Mouse (Mus musculus): ENCODE measurements around the gene Grhl1. TPM values are rescaled to one million over a fixed set of nuclear protein-coding genes. Genes with fewer than 3 reads are reported as not detected.

Gene Grhl1
- total RNA-seq, 1 experiment from 2014 or later = 1.0 TPM

DNA sequence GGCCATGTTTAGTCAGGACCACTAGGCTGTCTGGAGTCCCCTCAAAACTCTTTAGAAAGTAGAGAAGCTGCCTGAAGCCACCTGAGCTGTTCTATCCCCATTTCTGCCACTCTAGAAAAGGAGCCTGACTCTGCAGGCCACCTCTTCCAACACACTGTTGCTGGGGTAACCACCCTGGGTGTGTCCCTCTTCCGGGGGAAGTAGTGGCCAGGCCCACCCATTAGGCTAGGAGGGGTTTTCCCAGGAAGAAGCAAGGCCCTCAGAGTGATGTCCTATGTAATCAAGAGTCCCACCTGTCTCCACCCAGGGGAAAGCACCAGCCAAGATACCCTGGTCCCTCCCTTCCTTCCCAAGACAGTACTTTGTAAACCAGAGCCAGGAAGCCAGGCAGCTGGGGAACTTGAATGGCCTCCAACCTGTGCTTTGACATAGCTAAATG, 61.7 kb downstream of the Grhl1 start:
- ATAC-seq (ENCODE audit: extremely low read depth, insufficient number of reproducible peaks, low FRiP score, poor library complexity, severe bottlenecking) = peak; percentile 49; the same call in 1 of the 2 replicates

DNA sequence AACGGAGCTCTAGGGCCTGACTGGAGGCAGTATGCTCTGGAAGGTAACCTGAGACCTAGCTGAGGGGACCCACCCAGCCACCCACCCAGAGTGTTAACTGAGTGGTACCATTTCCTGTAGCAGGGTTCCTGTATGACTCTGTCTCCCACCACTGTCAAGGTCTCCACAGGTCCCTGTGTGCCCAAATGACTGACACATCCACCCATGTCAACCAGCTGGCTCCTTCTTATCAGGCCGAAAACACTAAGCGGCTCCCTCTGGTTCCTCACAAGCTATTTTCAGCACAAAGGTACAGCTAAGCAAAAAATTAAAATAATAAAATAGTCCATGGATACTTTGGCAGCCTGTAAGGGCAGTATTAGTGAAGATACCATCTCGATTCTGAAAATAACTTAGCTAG, 62.1 kb downstream of the Grhl1 start:
- no peak for ATAC-seq (ENCODE audit: extremely low read depth, insufficient number of reproducible peaks, low FRiP score, poor library complexity, severe bottlenecking)

DNA sequence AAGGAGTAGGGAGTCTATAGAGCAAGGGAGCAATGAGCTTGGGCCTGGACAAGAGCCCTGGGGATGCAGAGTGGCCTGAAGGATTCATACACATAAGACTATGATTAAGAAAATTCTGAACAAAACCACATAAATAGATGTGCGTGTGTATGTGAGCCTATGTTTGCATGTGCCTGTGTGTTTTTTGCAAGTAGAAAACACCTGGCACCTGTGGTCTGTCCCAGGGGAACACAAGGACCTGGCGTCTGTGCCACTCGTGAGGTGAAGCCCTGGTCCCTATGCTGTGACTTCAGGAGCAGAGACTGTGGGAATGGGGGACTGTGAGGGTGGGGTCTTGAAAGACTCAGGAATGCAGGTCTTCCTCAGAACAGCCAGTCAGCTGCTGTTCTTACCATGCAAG, 62.6 kb downstream of the Grhl1 start:
- no peak for ATAC-seq (ENCODE audit: extremely low read depth, insufficient number of reproducible peaks, low FRiP score, poor library complexity, severe bottlenecking)

DNA sequence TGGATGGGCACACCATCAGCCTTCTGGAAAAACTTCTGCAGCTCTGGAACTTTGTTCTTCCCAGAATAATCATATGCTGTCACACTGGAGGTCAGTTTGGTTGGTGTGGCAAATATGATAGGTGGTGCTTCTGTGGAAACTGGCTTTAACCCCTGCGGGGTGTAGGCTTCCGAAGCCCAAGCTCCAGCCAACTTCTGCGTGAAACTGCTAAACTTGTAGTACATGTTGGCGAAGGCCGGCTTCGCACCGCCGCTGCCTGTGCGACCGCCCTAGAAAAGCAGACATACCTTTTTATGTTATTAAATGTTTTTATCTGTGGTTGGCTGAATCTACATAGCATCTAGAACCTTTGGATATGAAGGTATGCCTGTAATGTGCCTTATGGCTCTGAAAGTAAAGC, 66.7 kb downstream of the Grhl1 start:
- 0 out of 2 replicates have a peak, but pooled peaks have one; percentile 20 for ATAC-seq (ENCODE audit: extremely low read depth, insufficient number of reproducible peaks, low FRiP score, poor library complexity, severe bottlenecking)

DNA sequence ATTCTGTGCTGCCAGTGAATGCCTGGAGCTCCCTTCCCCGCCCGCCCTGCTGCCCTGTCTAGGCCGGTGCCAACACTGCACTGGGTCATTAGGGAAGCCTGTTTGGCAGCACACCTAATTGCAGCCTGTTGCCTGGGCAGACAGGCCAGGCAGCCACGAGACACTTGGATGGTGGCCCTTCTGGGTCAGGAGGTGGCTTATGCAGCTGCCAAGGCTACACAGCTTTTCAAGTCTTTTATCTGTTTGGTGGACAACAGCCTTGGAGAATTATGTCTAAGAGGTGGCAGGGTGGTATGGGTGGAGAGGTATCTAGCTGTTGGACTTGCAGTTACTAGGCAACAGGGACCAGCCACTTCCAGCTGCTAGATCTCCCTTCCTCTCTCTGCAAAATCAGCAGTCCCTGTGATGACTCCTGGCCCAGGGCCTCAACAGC, 70.3 kb downstream of the Grhl1 start:
- ATAC-seq (ENCODE audit: extremely low read depth, insufficient number of reproducible peaks, low FRiP score, poor library complexity, severe bottlenecking) = no peak

DNA sequence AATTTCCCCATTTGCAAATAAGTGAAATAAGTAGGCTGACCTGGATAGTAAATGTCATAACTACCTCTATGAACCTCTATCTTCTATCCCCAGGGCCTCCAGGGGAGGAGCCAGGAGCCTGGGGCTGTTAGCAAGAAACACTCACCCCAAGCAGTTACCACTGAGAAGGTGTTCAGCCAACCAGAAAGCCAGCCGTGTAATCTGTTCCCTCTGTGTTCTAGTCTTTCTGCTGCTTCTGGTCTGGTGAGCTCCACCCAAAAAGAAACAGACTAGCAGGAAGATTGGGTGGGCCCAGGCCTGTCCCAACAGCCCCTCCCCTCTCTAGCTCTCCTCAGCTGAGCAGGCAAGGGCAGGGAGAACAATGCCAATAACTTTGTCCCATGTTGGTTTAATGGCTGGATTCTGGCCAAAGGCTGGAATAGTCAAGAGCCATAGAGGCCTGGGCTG, 72.1 kb downstream of the Grhl1 start:
- ATAC-seq (ENCODE audit: extremely low read depth, insufficient number of reproducible peaks, low FRiP score, poor library complexity, severe bottlenecking) = peak; percentile 61

DNA sequence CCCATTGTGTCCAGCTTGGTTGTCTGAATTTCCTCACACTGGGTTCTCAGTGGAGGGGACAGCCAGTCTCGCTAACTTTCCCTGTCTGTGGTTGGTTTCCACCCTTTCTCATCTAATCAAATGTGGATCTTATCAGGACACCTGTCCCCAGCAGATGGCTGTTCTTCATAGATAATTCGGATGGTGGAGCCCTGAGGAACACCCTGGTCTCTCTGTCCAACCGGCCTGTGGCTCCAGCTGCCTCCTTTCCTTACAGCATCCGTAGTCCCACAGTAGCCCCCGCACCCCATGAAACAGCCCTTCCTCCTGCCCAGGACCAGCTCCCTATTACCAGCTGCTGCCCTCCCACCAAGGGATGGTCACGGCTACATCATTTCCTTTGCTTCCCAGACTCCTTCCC, 73.8 kb downstream of the Grhl1 start:
- ATAC-seq (ENCODE audit: extremely low read depth, insufficient number of reproducible peaks, low FRiP score, poor library complexity, severe bottlenecking) = no peak

DNA sequence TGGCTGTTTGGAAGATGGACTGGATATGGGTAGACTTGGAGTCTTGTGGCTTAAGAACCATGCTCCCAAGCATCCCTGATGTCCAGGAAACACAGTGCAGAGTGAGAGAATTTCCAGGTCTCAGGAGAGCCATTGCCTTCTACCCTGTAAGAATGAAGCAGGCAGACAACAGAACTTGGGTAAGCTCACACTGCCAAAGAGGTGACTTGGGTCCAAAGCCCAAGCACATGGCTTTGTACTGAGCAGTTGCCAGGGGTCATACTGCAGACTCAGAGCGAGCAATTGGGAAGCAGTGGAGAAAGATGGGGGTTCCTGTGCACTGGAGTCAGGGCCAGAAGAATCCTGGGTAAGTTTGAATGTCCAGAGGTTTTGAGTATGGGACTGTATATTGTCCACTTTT, 76.0 kb downstream of the Grhl1 start:
- no peak for ATAC-seq (ENCODE audit: extremely low read depth, insufficient number of reproducible peaks, low FRiP score, poor library complexity, severe bottlenecking)

DNA sequence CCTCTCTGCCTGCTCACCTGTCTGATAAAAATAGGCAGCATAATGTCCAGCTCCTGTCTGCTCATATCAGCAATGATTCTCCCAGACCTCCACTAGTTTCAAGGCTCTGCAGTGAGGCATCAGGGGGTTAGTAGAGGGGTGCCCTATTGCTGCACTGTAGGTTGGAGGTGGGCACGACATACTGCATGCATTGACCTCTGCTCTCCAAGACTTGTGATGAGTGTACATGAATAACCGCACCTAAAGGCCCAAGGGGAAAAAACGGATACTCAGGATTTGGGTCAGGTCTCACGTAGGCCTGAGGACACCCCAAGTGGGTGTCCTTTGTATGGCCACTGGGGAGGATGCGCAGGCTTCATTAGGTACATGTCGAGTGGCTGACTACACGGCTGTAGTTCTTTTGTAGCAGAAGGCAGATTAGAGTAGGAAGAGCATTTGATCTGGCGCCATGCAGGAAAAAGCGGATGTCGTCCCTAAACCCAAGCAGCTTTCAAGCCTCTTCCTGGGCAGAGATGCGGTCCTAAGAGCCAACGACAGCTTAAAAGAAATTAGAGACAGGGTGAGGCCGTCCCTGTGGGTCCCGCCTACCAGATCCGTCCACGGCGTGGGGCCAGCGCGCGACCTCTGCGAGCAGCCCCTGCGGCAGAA, 78.5 kb downstream of the Grhl1 start:
- ATAC-seq (ENCODE audit: extremely low read depth, insufficient number of reproducible peaks, low FRiP score, poor library complexity, severe bottlenecking) = no peak

DNA sequence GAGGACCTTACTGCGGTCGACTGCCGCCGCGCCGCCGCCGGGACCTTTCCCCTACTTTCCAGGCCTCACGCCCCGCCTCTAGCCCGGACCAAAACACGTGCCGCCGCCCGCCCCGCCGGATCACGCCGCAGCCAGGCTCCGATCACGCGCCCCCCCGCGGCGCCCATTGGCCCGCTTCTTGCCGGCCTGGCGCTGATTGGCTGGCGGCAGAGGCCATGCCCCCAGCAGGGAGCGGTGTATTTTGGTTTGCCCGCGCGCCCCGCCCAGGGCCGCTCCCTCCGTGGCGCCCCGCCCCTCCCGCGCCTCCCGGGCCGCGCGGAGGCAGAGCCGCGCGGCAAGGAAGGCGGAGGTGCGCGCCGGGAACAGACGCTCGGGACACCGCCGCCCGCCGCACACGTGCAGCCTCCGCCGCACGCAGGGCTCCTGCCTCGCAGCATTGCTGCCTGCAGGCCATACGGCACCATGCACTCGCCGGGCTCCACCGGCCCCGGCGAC, 79.0 kb downstream of the Grhl1 start, which contains the start of gene Klf11:
Klf11 (plus strand) TSS at position 212 of the 495 bp plus-strand sequence.
- ATAC-seq (ENCODE audit: extremely low read depth, insufficient number of reproducible peaks, low FRiP score, poor library complexity, severe bottlenecking) = peak; percentile 65

DNA sequence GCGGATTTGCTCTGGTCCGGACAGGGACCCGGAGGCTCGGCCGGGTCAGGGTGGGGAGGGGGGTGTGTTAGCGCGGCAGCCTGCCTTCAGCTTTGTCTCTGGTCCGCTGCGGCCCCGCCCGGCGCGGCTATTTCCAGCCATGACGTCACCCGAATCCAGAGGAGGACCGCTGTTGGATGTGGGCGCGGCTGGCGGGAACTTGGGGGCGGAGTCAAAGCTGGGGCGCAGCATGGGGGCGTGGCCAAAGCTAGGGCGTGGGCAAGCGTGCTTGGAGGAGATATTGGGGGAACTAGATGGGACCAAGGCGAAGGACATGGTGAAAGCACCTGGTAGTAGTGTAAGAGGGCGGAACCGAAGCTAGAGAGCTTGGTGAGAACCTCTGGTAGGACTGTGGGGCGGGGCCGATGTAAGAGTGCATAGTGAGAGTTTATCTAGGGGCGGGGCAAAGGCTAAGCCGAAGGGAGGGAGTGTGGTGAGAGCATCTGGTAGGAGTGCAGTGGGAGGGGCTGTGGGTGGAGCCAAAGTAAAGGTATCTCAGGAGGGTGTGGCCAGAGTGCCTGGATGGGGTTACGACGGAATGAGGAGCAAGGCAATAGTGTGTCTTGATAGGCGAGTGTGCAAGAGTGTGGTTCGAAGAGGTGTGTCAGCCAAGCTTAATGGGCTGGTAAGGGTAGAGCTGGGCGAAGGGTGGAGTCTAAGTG, 79.7 kb downstream of the Grhl1 start:
- ATAC-seq (ENCODE audit: extremely low read depth, insufficient number of reproducible peaks, low FRiP score, poor library complexity, severe bottlenecking) = peak; percentile 73

DNA sequence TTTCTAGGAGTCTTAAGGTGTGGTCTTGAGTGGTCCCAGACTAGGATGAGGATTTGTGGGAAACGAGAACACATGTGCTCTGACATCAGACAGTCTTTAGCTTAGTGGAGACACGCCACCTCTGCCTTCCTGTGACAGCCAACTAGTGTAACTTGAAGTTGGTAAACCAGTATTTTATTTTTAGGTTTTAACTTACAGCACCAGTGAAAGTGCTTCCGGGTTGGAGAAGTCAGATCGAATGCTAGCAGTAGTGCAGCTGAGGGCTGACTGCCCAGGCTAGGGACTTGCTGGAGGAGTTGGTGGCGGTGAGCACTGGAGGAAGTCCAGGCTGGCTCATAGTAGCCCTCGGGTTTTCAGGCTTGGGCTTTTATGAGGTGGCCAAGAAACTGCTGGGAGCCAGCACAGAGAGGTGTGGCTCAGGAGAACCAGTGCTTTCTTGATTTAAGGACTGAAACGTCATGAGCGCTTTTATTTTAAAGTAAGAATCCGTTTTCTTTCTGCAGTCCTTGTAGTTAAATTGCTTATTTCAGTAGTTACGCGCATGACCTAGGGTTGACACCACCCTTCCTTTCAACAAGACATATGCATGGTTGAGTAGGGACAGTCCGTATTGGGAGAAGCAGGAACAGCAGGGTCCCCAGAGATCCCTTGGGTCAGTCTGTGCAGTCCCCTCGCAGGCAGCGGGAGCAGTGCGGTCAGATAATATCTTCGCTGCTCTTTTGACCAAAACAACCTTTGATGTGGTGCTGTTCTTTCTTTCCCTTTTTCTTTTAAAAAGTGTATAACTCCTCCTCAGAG, 82.2 kb downstream of the Grhl1 start:
- ATAC-seq (ENCODE audit: extremely low read depth, insufficient number of reproducible peaks, low FRiP score, poor library complexity, severe bottlenecking) = no peak

DNA sequence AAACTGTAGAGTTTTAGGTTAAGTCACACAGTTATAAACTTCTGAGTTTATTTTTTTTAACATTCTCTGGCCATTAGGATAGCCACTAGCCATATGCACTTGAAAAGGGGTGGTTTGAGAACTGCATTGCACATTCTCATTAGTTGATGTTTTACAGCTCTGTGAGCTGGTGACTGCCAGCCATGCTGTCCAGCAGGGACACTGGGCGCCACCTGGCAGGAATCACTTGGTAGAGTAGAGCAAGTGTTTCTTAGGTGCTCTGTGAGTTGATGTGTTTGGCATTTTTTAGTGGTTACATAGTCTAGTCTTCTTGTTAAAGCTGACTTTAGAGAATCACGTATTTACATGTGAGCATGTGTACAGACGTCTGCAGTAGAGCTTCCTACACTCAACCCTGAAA, 84.4 kb downstream of the Grhl1 start:
- no peak for ATAC-seq (ENCODE audit: extremely low read depth, insufficient number of reproducible peaks, low FRiP score, poor library complexity, severe bottlenecking)

DNA sequence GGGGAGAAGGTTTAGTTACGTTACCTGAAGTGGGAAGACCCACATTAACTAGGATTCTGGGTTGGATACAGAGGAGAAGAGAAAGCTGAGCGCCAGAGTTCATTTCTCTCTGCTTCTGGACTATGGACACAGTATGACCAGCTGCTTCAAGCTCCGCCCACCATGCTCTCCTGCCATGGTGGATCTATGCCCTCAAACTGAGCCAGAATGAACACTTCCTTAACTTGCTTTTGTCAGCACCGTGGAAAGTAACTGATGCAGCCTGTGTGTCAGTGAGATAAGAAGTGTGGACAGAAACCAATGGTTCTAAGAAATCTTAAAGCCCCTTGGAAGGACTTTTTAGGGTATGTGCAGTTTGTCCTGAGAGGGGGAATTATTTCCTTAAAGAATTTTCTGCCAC, 86.9 kb downstream of the Grhl1 start:
- ATAC-seq (ENCODE audit: extremely low read depth, insufficient number of reproducible peaks, low FRiP score, poor library complexity, severe bottlenecking) = no peak

DNA sequence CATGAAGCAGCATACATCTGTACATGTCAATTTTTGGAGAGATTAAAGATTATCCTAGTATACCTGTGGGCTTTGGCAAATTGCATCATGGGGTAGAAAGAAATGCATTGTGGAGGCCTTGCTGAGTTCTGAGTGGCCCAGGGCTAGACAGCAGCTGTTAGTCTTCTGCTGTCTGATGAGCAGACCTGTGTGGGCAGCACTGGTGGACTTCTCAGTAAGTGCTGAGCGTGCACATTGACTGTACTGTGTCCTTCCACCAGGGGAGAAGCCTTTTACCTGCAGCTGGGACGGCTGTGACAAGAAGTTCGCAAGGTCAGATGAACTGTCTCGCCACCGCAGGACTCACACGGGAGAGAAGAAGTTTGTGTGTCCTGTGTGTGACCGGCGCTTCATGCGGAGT, 87.8 kb downstream of the Grhl1 start:
- no peak for ATAC-seq (ENCODE audit: extremely low read depth, insufficient number of reproducible peaks, low FRiP score, poor library complexity, severe bottlenecking)

DNA sequence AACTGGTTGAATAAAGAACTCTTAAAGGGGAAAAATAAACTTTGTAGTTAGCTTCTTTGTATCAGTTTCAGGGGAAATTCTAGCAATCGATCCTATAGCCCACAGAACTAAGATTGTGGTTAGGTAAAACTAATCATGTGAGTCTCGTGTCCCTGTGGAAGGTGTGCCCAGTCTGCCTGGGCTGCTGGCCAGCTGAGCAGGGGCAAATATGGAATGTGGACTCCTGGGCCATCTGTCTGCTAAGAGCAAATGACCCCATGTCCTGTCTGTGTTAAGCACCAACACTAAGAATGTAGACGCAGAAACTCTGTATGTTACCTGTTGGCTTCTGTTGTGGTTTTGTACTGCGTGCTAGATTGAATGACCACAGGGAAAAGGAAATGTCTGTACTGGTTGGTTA, 89.0 kb downstream of the Grhl1 start:
- no peak for ATAC-seq (ENCODE audit: extremely low read depth, insufficient number of reproducible peaks, low FRiP score, poor library complexity, severe bottlenecking)

DNA sequence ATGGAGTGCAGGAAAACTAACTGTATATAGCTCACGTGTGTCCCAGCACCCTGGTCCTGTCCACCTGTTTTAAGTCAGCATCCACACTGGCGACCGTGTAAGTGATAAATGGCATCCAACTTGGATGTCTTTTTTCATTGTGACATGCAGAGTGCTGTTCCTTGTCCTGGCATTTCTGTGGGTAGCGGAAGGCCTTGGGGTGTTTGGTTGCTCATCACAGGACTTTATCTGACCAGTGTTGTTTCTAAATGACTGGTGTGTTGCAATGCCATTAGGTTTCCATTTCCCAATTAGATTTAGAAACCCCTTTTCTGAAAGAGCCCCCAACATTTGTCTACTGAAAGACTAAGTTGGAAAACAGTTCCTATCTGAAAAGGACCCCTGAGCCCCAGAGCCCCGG, 90.0 kb downstream of the Grhl1 start:
- no peak for ATAC-seq (ENCODE audit: extremely low read depth, insufficient number of reproducible peaks, low FRiP score, poor library complexity, severe bottlenecking)

Data from neutrophil, adult 5-6 weeks (primary cell).